Mouse (Mus musculus) midbrain, embryonic 16.5 days (tissue): ENCODE data around the gene Morc2a. TPM values are rescaled to one million over a fixed set of nuclear protein-coding genes. Genes with fewer than 3 reads are reported as not detected.

Experiments
- ATAC-seq: fragments of 200-750 bp; cut with Nextera tagmentation; 2 replicates; pipeline ENCODE4 v1.8.0; 2017; ENCODE audit warnings: moderate TSS enrichment
- H3K27ac ChIP-seq: fragments of 300-500 bp; sonication (generic); 2 replicates; pipeline ENCODE4 v1.5.1; 2014; ENCODE audit warnings: mild to moderate bottlenecking, low read length, mixed read lengths
- H3K27me3 ChIP-seq: fragments of 300-500 bp; sonication (generic); 2 replicates; pipeline ENCODE4 v1.6.1; 2014; ENCODE audit warnings: low read depth, low read length, mixed read lengths; ENCODE audit not compliant: control insufficient read depth, insufficient read depth
- H3K36me3 ChIP-seq: fragments of 300-500 bp; sonication (generic); 2 replicates; pipeline ENCODE4 v1.6.1; 2014; ENCODE audit warnings: mild to moderate bottlenecking, low read length, moderate library complexity, mixed read lengths; ENCODE audit not compliant: control insufficient read depth, insufficient read depth
- H3K4me1 ChIP-seq: fragments of 300-500 bp; sonication (generic); 2 replicates; pipeline ENCODE4 v1.6.1; 2014; ENCODE audit warnings: mild to moderate bottlenecking, low read length, mixed read lengths; ENCODE audit not compliant: control insufficient read depth, insufficient read depth
- H3K4me2 ChIP-seq: fragments of 300-500 bp; sonication (generic); 2 replicates; pipeline ENCODE4 v1.6.1; 2014; ENCODE audit warnings: mild to moderate bottlenecking, low read length, mixed read lengths
- H3K4me3 ChIP-seq: fragments of 300-500 bp; sonication (generic); 2 replicates; pipeline ENCODE4 v1.5.1; 2014; ENCODE audit warnings: low read depth, mild to moderate bottlenecking, low read length, moderate library complexity, mixed read lengths
- H3K9ac ChIP-seq: fragments of 300-500 bp; sonication (generic); 2 replicates; pipeline ENCODE4 v1.6.1; 2014; ENCODE audit warnings: low read depth, low read length, mixed read lengths
- H3K9me3 ChIP-seq: fragments of 300-500 bp; sonication (generic); replicated peaks from 2 replicates; pipeline ENCODE4 v1.6.1; 2014; ENCODE audit warnings: mild to moderate bottlenecking, low read length, mixed read lengths; ENCODE audit not compliant: control insufficient read depth, poor library complexity, severe bottlenecking
- WGBS: fragments of 180-500 bp; shearing (Covaris S2); extraction: QIAGEN DNeasy Blood & Tissue Kit; methylation state at CpG from one replicate; pipeline ENCODE4 v1.1.7; 2014; 5-methylcytosine and 5-hydroxymethylcytosine counted together
- polyA plus RNA-seq: library from polyadenylated mRNA; unstranded; fragments of >200 nt; fragmentation: Nextera tagmentation; extraction: Ambion mirVana; gene quantifications from 2 replicates; pipeline ENCODE4 v1.2.1, GENCODE M21; 2015

The Morc2a gene
- polyA plus RNA-seq, 1 experiment from 2014 or later = 33.7 TPM

- Histone ChIP-seq H3K4me1 (peaks cover 22% of the 10 kb centered on the region), H3K4me2 (no peak overlapping the region), H3K9ac (no peak overlapping the region), H3K27me3 (no peaks in the 10 kb centered on the region), H3K27ac (no peak overlapping the region), H3K9me3 (no peaks in the 10 kb centered on the region), H3K36me3 (no peaks in the 10 kb centered on the region), H3K4me3 (no peak overlapping the region)
- WGBS = 34% methylated on average over 3 of the region's 3 CpGs
- ATAC-seq = no peak
Measured at GRCm38 (mm10) chr11:3722036-3722435, 73.0 kb downstream of the Morc2a start.

DNA sequence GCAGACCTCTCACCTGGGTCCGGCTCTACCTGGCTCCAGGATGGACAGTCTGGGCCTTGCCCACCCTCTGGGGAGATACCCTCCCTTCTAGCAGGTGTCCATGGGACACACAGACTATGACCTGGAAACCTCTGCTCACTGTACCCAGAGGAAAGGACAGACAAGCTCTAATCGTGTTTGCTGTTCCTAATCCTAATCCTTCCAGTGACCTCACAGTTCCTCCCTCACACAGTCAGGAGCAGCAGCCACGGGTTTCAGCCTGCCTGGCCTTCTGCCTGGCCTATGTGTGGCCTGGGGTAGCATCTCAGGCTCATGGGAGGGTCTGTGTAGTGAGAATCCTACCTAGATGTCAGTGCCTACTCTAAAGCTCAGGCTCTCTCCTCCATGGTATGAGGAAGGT is 73.9 kb downstream of the Morc2a start:
- H3K4me1 ChIP-seq = peaks cover 22% of the 10 kb centered on the region
- ATAC-seq = no peak
- H3K9me3 ChIP-seq = no peaks in the 10 kb centered on the region
- H3K36me3 ChIP-seq = no peaks in the 10 kb centered on the region
- no peak overlapping the region for H3K9ac ChIP-seq
- H3K4me3 ChIP-seq = no peak overlapping the region
- 53% methylated on average over 3 of the region's 3 CpGs for WGBS
- no peaks in the 10 kb centered on the region for H3K27me3 ChIP-seq
- no peak overlapping the region for H3K27ac ChIP-seq
- no peak overlapping the region for H3K4me2 ChIP-seq

GRCm38 (mm10) chr11:3723910-3724309 is 74.9 kb downstream of the Morc2a start:
- Histone ChIP-seq H3K9me3 (no peaks in the 10 kb centered on the region), H3K4me3 (no peak overlapping the region), H3K4me2 (no peak overlapping the region), H3K36me3 (no peaks in the 10 kb centered on the region), H3K27me3 (no peaks in the 10 kb centered on the region), H3K4me1 (peaks cover 22% of the 10 kb centered on the region), H3K9ac (no peak overlapping the region), H3K27ac (no peak overlapping the region)
- no peak for ATAC-seq
- 53% methylated on average over 4 of the region's 4 CpGs for WGBS

GRCm38 (mm10) chr11:3724726-3725125 is 75.7 kb downstream of the Morc2a start:
- Histone ChIP-seq H3K9ac (0 out of 2 replicates have a peak overlapping the region, but pooled peaks have one; percentile 7), H3K4me2 (no peak overlapping the region), H3K9me3 (no peaks in the 10 kb centered on the region), H3K36me3 (no peaks in the 10 kb centered on the region), H3K27me3 (no peaks in the 10 kb centered on the region), H3K27ac (peak overlapping the region; percentile 73), H3K4me1 (peaks cover 22% of the 10 kb centered on the region), H3K4me3 (no peak overlapping the region)
- ATAC-seq = no peak
- WGBS = 63% methylated on average over 5 of the region's 5 CpGs

- 44% methylated on average over 10 of the region's 10 CpGs for WGBS
Measured at GRCm38 (mm10) chr11:3725331-3726054, 76.5 kb downstream of the Morc2a start.

GRCm38 (mm10) chr11:3727438-3728105 is 78.6 kb downstream of the Morc2a start:
- WGBS = 75% methylated on average over 9 of the region's 9 CpGs
- ATAC-seq = no peak

More at GRCm38 (mm10) chr11:3725331-3726054, 76.5 kb downstream of the Morc2a start:
- Histone ChIP-seq H3K36me3 (no peaks in the 10 kb centered on the region), H3K4me3 (no peak overlapping the region), H3K4me2 (no peak overlapping the region), H3K27me3 (no peaks in the 10 kb centered on the region), H3K27ac (peak overlapping the region; percentile 73), H3K9me3 (no peaks in the 10 kb centered on the region), H3K9ac (no peak overlapping the region), H3K4me1 (peaks cover 22% of the 10 kb centered on the region)
- peak; percentile 57; the same call in 1 of the 2 replicates for ATAC-seq

DNA sequence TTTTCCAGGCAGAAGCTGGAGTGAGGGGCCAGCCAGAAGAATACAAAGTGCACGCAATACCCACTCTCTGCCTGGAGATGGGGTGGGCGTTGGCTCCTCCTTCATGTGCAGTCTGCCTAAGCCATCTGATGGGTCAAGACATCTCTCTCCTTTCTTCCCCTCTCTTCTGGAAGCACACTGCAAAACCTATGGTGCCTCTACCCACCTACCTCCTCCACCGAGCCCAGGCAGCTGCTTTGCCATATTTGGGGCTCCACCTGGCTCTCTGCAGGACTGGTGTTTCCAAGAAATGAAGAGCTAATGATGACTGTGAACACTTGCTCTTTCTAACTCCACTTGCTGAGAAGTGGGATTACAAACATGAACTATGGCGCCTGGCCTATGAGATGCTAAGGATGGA is 82.5 kb downstream of the Morc2a start:
- H3K9me3 ChIP-seq = no peaks in the 10 kb centered on the region
- no peaks in the 10 kb centered on the region for H3K27me3 ChIP-seq
- H3K4me2 ChIP-seq = no peak overlapping the region
- H3K27ac ChIP-seq = no peak overlapping the region
- ATAC-seq = no peak
- no peak overlapping the region for H3K9ac ChIP-seq
- 90% methylated on average over 4 of the region's 4 CpGs for WGBS
- no peaks in the 10 kb centered on the region for H3K36me3 ChIP-seq
- no peak overlapping the region for H3K4me3 ChIP-seq
- peaks cover 21% of the 10 kb centered on the region for H3K4me1 ChIP-seq

More at GRCm38 (mm10) chr11:3727438-3728105, 78.6 kb downstream of the Morc2a start:
- H3K4me3 ChIP-seq = no peak overlapping the region
- peaks cover 26% of the 10 kb centered on the region for H3K4me1 ChIP-seq
- H3K9me3 ChIP-seq = no peaks in the 10 kb centered on the region
- H3K27me3 ChIP-seq = no peaks in the 10 kb centered on the region
- H3K27ac ChIP-seq = no peak overlapping the region
- no peaks in the 10 kb centered on the region for H3K36me3 ChIP-seq
- H3K9ac ChIP-seq = no peak overlapping the region
- H3K4me2 ChIP-seq = no peak overlapping the region

GRCm38 (mm10) chr11:3733933-3734636 is 85.1 kb downstream of the Morc2a start:
- no peaks in the 10 kb centered on the region for H3K36me3 ChIP-seq
- no peaks in the 10 kb centered on the region for H3K27me3 ChIP-seq
- peak overlapping the region; percentile 92 for H3K27ac ChIP-seq
- peak; percentile 80 for ATAC-seq
- H3K4me3 ChIP-seq = 0 out of 2 replicates have a peak overlapping the region, but pooled peaks have one; percentile 1
- 49% methylated on average over 14 of the region's 14 CpGs for WGBS
- no peaks in the 10 kb centered on the region for H3K9me3 ChIP-seq
- H3K4me2 ChIP-seq = peak overlapping the region; percentile 42
- H3K4me1 ChIP-seq = peaks cover 21% of the 10 kb centered on the region
- peak overlapping the region; percentile 56 for H3K9ac ChIP-seq
